Mouse (Mus musculus) mature B cell (primary cell): ENCODE data around the gene Arl8a.
"Not testable (repeated sequence)": the region's sequence is repeated elsewhere in the genome, so short reads cannot be mapped to it uniquely, and the experiment has no call there.

Experiments used
- in situ Hi-C: fragments of 300-500 bp; cut with MboI; formaldehyde crosslinking; loops from 2 replicates; pipeline ENCODE4 v1.14.3; 2019

Gene Arl8a

DNA sequence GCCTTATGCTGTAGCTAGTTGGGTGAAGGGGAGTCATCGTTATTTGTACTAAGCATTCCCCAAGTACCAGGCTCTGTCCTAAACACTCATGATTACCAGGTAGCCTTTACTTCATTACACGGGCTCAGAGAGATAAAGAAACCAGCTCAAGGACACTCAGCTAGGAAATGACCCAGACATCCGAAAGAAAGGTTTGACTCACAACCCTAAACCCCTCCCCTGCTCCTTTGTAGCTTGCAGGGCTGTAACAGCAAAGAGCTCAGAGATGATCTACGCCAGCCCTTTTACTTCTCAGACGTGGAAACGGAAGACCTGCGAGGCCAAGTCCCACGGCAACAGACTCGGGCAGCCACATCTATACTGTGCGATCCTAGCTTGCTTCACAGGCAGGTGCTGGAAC is 23.7 kb downstream of the Arl8a start:
- in situ Hi-C loops = no loop called here

- in situ Hi-C loops = no loop called here
Measured at GRCm38 (mm10) chr1:135171202-135171601, 24.6 kb downstream of the Arl8a start.

DNA sequence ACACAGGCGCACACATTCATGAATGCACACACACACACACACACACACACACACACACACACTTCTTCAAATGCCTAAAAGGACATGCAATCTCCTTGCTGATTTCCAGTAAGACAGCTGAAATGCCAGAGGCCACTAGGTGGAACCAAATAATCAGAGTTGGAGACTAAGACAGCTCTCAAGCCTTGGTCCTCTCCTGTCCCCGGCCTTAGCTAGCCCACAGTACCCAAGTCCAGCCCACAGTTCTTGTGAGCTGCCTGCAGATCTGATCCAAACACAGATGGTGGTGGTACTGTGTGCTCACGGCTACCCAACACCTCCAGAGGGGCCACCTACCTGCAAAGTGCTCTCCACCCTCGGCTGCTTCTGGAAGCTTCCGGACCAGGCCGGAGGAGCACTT is 25.4 kb downstream of the Arl8a start:
- in situ Hi-C loops = no loop called here

DNA sequence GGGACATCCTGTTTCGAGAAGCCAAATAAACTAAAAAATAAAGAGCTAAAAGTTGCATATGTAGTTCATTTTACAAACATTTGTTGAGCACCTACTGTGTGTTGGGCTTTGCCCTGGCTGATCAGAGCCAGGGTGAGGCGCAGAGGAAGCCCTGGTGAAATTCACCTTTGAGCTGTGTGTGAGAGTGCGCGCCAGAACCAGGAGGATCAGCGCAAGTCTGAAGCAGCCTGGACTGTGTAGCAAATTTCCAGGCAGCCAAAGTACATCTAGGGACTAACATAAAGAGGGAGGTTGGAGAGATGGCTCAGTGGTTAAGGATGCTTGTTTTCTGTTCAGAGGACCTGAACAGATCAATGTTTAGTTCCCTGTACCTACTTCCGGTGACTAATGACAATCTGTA is 26.7 kb downstream of the Arl8a start:
- in situ Hi-C loops = no loop called here

DNA sequence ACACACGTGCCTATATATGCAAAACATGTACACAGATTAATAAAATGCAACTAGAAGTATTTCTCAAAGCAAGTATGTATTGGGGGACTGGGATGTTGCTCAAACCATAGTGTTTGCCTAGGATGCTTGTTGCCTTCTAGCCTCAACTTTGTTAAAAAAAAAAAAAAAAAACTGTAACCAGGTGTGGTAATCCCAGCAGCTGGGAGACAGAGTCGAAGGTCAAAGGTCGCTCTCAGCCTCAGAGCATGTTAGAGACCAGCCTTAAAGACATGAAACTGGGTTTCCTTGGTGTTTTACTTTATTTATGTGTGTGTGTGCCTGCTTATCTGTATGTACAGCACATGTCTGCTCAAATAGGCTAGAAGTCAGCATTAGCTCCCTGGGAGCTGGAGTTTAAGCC is 28.6 kb downstream of the Arl8a start:
- in situ Hi-C loops = no loop called here

DNA sequence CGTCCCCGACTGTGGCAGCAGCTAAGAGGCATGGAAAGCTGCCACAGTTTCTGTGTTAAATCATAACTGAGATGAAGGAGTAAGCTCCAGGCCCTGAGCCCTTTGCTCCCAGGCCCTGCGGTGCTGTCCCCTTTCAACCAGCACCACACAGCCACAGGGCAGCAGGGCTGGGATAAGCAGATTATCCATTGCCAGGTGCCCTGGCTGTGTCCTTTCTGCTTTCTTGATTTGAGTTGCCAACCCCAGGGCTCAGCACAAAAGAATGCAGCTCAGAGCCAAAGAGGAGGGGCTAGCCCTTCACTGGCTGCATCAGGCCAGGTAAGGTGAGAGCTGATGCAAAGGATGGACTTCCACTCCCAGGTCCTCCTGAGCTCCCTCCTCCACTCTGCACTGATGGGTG is 31.1 kb downstream of the Arl8a start:
- in situ Hi-C loops = no loop called here

GRCm38 (mm10) chr1:135178863-135179262 is 32.2 kb downstream of the Arl8a start:
- in situ Hi-C loops = no loop called here

GRCm38 (mm10) chr1:135180830-135181229 is 34.2 kb downstream of the Arl8a start:
- in situ Hi-C loops = no loop called here

- in situ Hi-C loops = no loop called here
Measured at GRCm38 (mm10) chr1:135181275-135181674, 34.7 kb downstream of the Arl8a start.

DNA sequence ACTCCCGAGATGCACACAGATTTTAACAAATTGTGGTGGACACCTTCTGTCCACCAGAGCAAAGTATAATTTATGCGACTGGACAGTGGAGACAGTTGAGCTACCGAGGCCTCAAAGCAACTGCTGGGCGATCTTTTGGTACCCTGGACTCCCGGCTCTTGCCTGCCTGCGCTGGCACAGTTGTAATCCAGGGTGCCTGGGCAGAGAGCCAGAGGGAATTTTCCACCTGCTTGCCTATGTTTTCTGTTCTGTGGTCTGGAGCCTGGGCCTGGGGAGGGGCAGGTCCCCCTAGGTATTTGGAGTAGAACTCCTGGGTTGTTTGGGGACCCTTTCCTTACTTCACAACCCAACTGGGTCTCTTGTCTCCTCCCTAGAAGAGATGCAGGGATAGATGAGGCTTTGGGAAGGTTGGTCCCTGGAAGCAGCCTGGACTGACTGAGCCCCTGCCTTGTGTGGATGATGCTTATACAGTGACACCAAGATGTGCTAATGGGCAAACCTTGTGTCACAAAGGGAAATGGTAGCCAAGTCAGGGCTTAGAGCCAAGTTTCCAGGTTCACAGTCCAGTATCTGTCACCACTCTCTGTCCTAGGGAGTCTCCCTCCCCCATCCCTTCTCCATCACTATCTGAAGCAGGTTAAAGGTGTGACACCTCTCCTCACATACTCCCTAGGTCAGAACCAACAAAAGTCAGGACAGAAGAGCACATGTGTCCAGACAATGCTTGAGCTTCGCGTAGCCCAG is 35.4 kb downstream of the Arl8a start:
- in situ Hi-C loops = no loop called here

GRCm38 (mm10) chr1:135182975-135183374 is 36.4 kb downstream of the Arl8a start:
- in situ Hi-C loops = no loop called here

- in situ Hi-C loops = no loop called here
Measured at GRCm38 (mm10) chr1:135183448-135183847, 36.8 kb downstream of the Arl8a start.

- in situ Hi-C loops = no loop called here
Measured at GRCm38 (mm10) chr1:135183941-135184570, 37.4 kb downstream of the Arl8a start.

DNA sequence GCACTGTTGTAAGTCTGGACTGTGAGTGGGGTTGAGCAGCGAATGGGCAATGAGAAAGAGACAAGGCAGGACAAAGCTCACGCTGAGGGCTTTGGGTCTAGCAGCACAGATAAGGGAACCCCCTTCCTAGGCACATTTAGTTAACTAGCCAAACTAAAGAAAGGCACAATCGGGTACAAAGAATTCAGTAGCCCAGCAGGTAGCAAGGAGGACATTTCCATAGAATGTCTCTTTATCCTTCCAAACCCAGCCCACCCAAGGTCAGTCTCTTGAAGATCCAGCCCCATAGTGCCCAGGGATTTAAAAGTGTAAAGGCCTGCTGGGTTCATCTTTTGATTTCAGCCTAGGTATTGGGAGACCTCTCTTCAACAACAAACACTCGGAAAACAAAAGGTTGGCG is 39.3 kb downstream of the Arl8a start:
- in situ Hi-C loops = no loop called here

DNA sequence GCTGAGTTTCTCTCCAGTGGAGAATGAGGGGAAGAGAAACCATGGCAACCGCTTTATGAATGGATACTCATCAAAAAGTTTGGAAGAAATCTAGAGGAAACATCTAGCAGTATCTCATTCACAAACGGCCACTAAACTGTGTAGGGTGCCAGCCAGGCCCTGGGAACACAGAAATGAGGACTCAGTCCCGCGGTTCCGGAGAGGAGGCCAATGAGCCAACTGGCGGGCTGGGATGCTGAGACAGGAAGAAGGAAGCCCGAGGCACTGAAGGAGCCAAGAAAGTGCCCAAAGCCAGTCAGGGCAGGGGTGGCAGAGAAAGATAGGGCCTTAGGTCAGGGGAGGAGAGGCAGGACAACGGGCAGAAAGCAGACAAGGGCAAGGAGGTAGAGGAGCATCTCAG is 39.8 kb downstream of the Arl8a start:
- in situ Hi-C loops = no loop called here

DNA sequence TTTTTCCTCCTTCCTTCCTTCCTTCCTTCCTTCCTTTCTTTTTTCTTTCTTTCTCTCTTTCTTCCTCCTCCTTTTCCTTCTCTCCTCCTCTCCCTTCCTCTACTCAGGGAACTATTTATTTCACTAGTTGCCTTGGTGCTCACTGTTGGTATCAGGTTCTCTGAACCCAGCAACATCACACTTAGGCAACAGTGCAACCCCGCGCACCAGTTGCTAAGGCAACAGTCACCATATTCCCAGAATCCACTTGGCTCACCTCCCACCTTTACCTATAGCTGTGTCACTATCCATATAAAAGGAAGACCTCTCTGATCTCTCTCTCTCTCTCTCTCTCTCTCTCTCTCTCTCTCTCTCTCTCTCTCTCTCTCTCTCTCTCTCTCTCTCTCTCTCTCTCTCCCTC is 40.4 kb downstream of the Arl8a start:
- in situ Hi-C loops = not testable (repeated sequence)

GRCm38 (mm10) chr1:135188197-135188596 is 41.6 kb downstream of the Arl8a start:
- in situ Hi-C loops = no loop called here

GRCm38 (mm10) chr1:135189186-135189585 is 42.6 kb downstream of the Arl8a start:
- in situ Hi-C loops = no loop called here

- in situ Hi-C loops = not testable (repeated sequence)
Measured at GRCm38 (mm10) chr1:135194335-135194734, 47.7 kb downstream of the Arl8a start.

DNA sequence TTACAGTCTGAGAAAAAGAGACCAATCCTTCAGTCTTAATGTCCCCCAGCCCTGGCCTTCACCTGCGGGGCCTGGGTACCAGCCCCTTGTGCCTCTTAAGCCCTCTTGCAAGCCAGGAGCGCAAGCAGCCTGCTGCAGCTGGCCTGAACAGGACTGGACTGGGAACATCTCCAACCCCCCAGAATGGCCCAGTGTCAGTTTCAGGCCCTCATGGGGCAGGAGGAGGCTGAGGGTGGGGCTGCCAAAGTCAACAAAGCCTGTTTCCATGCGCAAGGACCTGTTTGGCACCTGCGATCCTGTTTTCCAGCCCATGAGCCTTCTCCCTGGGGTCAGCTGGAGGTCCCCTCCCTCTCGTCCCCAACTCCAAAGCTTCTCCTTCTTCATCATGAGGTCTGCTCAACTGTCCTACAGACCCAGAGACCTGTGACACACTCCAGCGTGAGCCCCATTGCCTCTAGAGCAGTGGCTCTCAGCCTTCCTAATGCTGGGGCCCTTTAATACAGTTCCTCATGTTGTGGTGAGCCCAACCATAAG is 49.4 kb downstream of the Arl8a start:
- in situ Hi-C loops = no loop called here

DNA sequence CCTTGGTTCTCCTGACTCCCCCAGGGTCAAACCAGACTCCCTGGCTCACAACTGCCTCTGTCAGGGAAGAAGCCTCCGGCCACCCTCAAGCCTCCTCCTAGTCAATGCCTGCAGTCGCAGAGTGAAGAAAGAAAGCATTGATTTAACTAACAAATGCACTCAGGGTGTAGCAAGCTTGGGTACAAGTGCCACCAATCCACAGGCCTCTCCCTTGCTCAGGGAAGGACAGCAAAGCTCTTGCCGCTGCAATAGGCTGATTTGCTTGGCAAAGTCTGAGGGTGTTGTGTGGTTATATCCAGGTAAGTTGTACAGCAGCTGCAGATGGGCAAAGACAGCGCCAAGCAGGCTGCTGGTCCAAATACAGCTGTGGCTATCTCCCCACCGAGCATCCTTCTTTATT is 51.8 kb downstream of the Arl8a start:
- in situ Hi-C loops = no loop called here

DNA sequence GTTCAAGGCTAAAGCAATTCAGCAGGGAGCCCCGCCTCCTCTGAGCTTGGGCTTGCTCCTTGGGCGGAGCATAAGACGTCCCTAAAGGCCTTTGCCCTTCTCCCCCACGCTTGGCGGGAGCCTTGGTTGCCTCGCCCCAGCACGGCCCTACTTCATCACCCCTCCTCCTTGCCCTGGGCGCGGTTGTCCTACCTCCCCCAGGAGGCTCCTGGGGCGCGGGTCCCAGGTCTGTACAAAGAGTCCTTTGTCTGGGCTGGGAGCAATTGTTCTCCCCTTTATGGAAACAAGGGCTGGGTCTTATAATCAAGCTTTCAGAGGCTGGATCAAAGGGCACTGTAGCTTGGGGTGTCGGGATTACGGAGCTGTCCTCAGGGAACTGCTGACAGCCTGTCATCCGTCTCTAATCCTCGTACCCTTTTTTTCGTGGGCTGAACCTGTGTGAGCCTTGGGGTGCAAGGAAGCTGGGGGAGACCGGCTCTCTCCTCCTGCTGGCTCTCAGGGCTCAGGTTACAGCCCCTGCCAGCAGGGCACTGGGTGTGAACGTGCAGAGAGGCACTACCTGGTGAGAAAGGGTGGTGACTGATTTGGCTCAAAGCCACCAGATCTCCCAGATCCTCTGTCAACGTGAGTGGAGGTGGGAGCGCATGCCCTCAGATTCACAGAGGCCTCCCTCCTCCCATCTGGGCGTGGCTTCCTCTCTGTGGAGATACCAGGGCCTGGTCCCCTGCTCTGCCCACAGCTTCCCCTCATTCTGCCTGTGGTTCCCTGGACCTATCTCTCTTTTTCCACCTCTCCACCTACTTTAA is 52.6 kb downstream of the Arl8a start:
- in situ Hi-C loops = no loop called here

DNA sequence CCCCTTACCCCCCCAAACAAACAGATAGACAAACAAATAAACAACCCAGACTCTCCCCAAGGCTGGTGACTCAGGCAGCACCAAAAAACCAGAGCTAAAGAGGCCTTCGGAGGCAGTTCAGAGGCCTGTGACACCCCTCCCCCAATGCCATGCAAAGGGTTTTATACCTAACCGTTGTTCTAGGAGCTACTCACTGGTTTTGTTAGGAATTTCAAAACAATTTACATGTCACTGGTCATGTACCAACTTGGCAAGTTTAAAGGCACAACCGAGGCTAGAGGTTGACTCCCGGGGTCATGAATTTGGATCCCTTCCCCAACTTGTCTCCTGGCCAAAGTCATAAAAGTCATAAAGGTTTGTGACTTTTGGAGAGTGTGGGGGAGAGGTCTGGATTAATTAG is 53.8 kb downstream of the Arl8a start:
- in situ Hi-C loops = no loop called here
